Mouse (Mus musculus): ENCODE results near the gene Gm14393. TPM values are rescaled to one million over a fixed set of nuclear protein-coding genes. Genes with fewer than 3 reads are reported as not detected.
A peak's percentile ranks its signal among the peaks of the same experiment; 100 is the strongest.
"Not testable (repeated sequence)": the region's sequence is repeated elsewhere in the genome, so short reads cannot be mapped to it uniquely, and the experiment has no call there.

Gene Gm14393
- total RNA-seq (2022) = under 1 TPM; 0.65 to 0.87 (median 0.75) TPM

DNA sequence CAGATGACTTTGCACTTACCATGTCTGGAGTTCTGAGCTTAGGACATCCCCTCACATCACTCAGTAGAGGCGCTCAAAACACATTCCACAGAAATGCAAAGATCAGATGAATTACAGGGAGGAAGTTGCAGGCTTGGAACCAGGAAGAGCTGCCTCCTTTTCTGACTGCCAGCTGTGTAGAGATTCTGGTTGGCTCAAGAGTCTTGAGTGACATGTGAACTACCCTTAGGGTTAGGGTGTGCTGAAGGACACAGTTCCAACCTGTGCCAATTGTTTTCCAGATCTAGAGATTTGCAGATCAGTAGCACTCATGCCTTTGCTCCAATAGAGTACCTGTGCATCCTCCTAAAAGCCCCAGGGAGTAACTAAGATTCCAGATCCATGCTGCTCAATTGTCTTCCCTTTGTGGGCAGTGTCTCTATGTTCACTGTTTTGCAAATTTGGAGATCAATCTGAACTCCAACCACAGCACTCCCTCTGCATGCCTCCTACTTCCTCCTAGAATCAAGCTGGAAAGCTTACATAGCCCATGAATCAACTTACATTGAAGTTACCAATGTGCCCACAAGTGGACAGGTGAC, at the start of gene Gm14393:
Gene Gm14393, minus strand, starts transcription at position 101 of the 581 bp plus-strand sequence.
- DNase-seq (ENCODE audit: low spot score in 2 of 2) = not testable (repeated sequence)

DNA sequence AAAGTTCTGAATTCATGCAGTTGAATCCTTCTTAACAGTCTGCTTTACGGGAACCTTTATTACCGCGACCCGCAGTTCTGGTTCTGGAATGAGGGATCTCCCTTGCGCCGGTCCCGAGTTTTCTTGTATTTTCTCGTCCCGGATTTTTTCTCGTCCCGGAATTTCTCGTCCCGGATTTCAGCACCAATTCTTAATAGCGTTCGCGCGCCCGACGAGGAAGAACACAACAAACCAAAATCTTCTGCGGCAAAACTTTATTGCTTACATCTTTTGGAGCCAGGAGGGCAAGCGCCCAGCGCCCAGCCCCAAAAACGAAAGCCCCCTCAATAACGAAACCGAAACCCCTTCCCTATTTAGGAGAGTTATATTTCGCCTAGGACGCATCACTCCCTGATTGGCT, 23.3 kb downstream of the Gm14393 start:
- DNase-seq (ENCODE audit: low spot score in 2 of 2) = peak in 1 of 2 experiments; percentile 2

Other genes starting within 250 kb of the Gm14393 start
- under 1 TPM in 2 of 4 experiments, not detected in 2; 0.54 to 0.87 TPM for gene Gm14444, start 57.5 kb downstream of the Gm14393 start, total RNA-seq (2022)
- 1 to 10 TPM; 5.7 to 6.8 (median 6.2) TPM for gene Gm14399, start 74.2 kb upstream of the Gm14393 start, total RNA-seq (2022)
- gene Gm14443, start 108.1 kb upstream of the Gm14393 start, total RNA-seq (2022) = 1 to 10 TPM in 1 of 4 experiments, under 1 TPM in 3; 0.73 to 1.3 (median 0.85) TPM
- 10 to 100 TPM; 52.7 to 71.4 (median 55.5) TPM for gene Gm14391, start 139.1 kb upstream of the Gm14393 start, total RNA-seq (2022)
- 1 to 10 TPM; 3.2 to 9.2 (median 3.8) TPM for gene Gm14440, start 207.3 kb upstream of the Gm14393 start, total RNA-seq (2022)